Mouse (Mus musculus) kidney, adult 8-10 months (tissue): Measurements from ENCODE around the gene Galnt14.
A peak's percentile ranks its signal among the peaks of the same experiment; 100 is the strongest.

Experiments used
- DNase-seq, 2 experiments: peaks; one replicate each; pipeline ENCODE4 v3.0.0; 2022

The Galnt14 gene

GRCm38 (mm10) chr17:73663237-73663636, 47.0 kb downstream of the Galnt14 start:
- no peak for DNase-seq

GRCm38 (mm10) chr17:73658731-73659445, 51.4 kb downstream of the Galnt14 start:
- no peak for DNase-seq

GRCm38 (mm10) chr17:73656373-73656772, 53.9 kb downstream of the Galnt14 start:
- no peak for DNase-seq

- DNase-seq, result no peak
Observed at GRCm38 (mm10) chr17:73654261-73654660, 56.0 kb downstream of the Galnt14 start.

- no peak for DNase-seq
Observed at GRCm38 (mm10) chr17:73649371-73649770, 60.9 kb downstream of the Galnt14 start.

GRCm38 (mm10) chr17:73641676-73642075, 68.6 kb downstream of the Galnt14 start:
- DNase-seq, result peak; percentile 32 to 38

GRCm38 (mm10) chr17:73640117-73640480, 70.2 kb downstream of the Galnt14 start:
- peak; percentile 55 to 57 for DNase-seq

GRCm38 (mm10) chr17:73639401-73640116, 70.7 kb downstream of the Galnt14 start:
- DNase-seq, result peak; percentile 73 to 79

GRCm38 (mm10) chr17:73636988-73637387, 73.3 kb downstream of the Galnt14 start:
- no peak for DNase-seq

- no peak for DNase-seq
Observed at GRCm38 (mm10) chr17:73634896-73635295, 75.4 kb downstream of the Galnt14 start.

GRCm38 (mm10) chr17:73633991-73634710, 76.1 kb downstream of the Galnt14 start:
- DNase-seq, result peak; percentile 20 to 21

GRCm38 (mm10) chr17:73628263-73628914, 81.9 kb downstream of the Galnt14 start:
- DNase-seq, result no peak

- DNase-seq, result no peak
Observed at GRCm38 (mm10) chr17:73626912-73627311, 83.3 kb downstream of the Galnt14 start.

- DNase-seq, result peak; percentile 46 to 62
Observed at GRCm38 (mm10) chr17:73620049-73620448, 90.2 kb downstream of the Galnt14 start.

- DNase-seq, result peak; percentile 73 to 81
Observed at GRCm38 (mm10) chr17:73602552-73603478, 107.4 kb downstream of the Galnt14 start.

- no peak for DNase-seq
Observed at GRCm38 (mm10) chr17:73599923-73600322, 110.3 kb downstream of the Galnt14 start.

GRCm38 (mm10) chr17:73592081-73592480, 118.2 kb downstream of the Galnt14 start:
- DNase-seq, result peak; percentile 34 to 65

GRCm38 (mm10) chr17:73587573-73587972, 122.7 kb downstream of the Galnt14 start:
- no peak for DNase-seq

GRCm38 (mm10) chr17:73574186-73574585, 136.1 kb downstream of the Galnt14 start:
- DNase-seq, result no peak

- DNase-seq, result no peak
Observed at GRCm38 (mm10) chr17:73572881-73573280, 137.4 kb downstream of the Galnt14 start.

- peak; percentile 69 to 85 for DNase-seq
Observed at GRCm38 (mm10) chr17:73572440-73572839, 137.8 kb downstream of the Galnt14 start.

- no peak for DNase-seq
Observed at GRCm38 (mm10) chr17:73571961-73572360, 138.3 kb downstream of the Galnt14 start.
